Mouse (Mus musculus) liver, adult 2 months (tissue): ENCODE data around the gene Sirt5. TPM values are rescaled to one million over a fixed set of nuclear protein-coding genes. Genes with fewer than 3 reads are reported as not detected.

Experiments used
- DNase-seq: peaks from one replicate; pipeline ENCODE4 v3.0.0-alpha.2; 2011; ENCODE audit warnings: low read depth, low spot score; ENCODE audit errors: extremely low read depth
- H3K27ac ChIP-seq: fragments of 200-500 bp; replicated peaks from 2 replicates; pipeline ENCODE4 v1.5.1; 2012; ENCODE audit warnings: low read depth, mild to moderate bottlenecking, control low read depth, inconsistent platforms, low read length; ENCODE audit not compliant: insufficient read depth
- H3K27me3 ChIP-seq: fragments of 200-500 bp; 2 replicates; pipeline ENCODE4 v1.6.1; 2012; ENCODE audit warnings: mild to moderate bottlenecking, moderate library complexity, low read length, inconsistent platforms; ENCODE audit not compliant: control insufficient read depth, insufficient read depth
- H3K36me3 ChIP-seq: fragments of 200-500 bp; 2 replicates; pipeline ENCODE4 v1.6.1; 2012; ENCODE audit warnings: low read length, inconsistent platforms; ENCODE audit not compliant: control insufficient read depth, insufficient read depth
- H3K4me1 ChIP-seq: fragments of 200-500 bp; 2 replicates; pipeline ENCODE4 v1.6.1; 2011; ENCODE audit warnings: low read length; ENCODE audit not compliant: control insufficient read depth, insufficient read depth
- H3K4me3 ChIP-seq: fragments of 200-500 bp; 2 replicates; pipeline ENCODE4 v1.5.1; 2011; ENCODE audit warnings: low read depth, mild to moderate bottlenecking, control low read depth, low read length, moderate library complexity; ENCODE audit not compliant: insufficient read depth
- H3K79me2 ChIP-seq: fragments of 200-500 bp; 2 replicates; pipeline ENCODE4 v1.6.1; 2012; ENCODE audit warnings: inconsistent platforms, mild to moderate bottlenecking, low read length, moderate library complexity; ENCODE audit not compliant: control insufficient read depth, insufficient read depth
- H3K9ac ChIP-seq: fragments of 200-500 bp; 2 replicates; pipeline ENCODE4 v1.6.1; 2012; ENCODE audit warnings: low read depth, mild to moderate bottlenecking, control low read depth, inconsistent platforms, low read length
- CTCF ChIP-seq: fragments of 200-500 bp; IDR thresholded peaks from 2 replicates; pipeline ENCODE4 v1.5.1; 2011; ENCODE audit warnings: low read depth, low read length, control low read depth
- POLR2A ChIP-seq: fragments of 200-500 bp; IDR thresholded peaks from 2 replicates; pipeline ENCODE4 v1.6.1; 2011; ENCODE audit warnings: low read length, control low read depth; ENCODE audit not compliant: insufficient read depth; ENCODE audit errors: extremely low read depth
- WGBS: fragments of 180-500 bp; shearing (Covaris S2); methylation state at CpG from one replicate; pipeline ENCODE4 v1.1.7; 2018; 5-methylcytosine and 5-hydroxymethylcytosine counted together
- polyA plus RNA-seq: library from polyadenylated mRNA; depleted of rRNA; stranded (reverse); fragments of >200 nt; gene quantifications from 2 replicates; pipeline ENCODE4 v1.2.3, GENCODE M21; 2012
- total RNA-seq: library from RNA; depleted of rRNA; stranded (reverse); fragments of >200 nt; gene quantifications from 2 replicates; pipeline ENCODE4 v1.2.3, GENCODE M21; 2014

Sirt5 gene
- total and polyA plus RNA-seq, 2 experiments = 8.7 to 21.6 TPM

DNA sequence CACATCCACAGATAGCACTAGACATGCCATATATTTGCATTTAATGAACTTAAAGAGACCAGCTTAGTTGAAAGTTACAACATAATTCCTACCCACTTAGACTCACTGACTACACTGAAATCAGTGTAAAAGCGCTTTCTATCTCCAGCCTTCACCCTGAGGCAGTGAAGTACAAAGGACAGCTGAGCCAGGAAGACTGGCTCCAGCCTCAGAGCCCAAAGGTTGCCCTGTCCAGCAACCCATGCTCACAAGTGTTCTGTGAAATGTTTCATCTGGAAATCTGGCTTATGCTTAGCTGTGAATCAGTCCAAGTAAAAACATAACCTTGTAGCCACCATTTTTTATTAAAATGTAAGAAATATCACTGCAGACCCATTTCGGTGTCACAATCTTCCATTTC is 48.3 kb downstream of the Sirt5 start:
- Histone ChIP-seq H3K27ac (no peak overlapping the region), H3K4me1 (peaks cover 3% of the 10 kb centered on the region; the same call in 1 of the 2 replicates), H3K4me3 (no peak overlapping the region), H3K9ac (no peak overlapping the region), H3K36me3 (peaks cover 63% of the 10 kb centered on the region), H3K27me3 (no peaks in the 10 kb centered on the region), H3K79me2 (0 out of 2 replicates have a peak, but pooled peaks cover 3% of the 10 kb centered on the region)
- 92% methylated on average over 2 of the region's 2 CpGs for WGBS
- no peak for TF ChIP-seq POLR2A
- no peak for TF ChIP-seq CTCF
- DNase-seq = no peak

DNA sequence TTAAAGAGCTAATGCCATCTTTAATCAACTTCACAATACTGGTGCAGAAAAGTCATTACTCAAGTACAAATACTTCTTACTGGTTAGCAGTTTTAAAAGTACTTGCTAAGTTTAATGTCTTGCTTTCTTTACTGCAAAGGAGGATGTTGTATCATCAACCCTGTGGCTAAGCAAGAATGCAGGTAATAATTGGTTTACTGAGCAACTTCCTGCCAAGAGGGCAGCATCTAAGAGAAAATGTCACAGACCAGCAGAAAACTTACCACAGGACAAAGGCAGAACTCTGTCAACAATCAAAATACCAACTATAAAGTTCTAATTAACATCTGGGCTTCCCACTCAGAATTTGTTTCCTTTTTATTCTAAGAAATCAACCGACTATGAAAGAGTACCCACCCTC is 50.0 kb downstream of the Sirt5 start:
- Histone ChIP-seq H3K27me3 (no peaks in the 10 kb centered on the region), H3K36me3 (peaks cover 56% of the 10 kb centered on the region), H3K27ac (no peak overlapping the region), H3K4me3 (no peak overlapping the region), H3K9ac (no peak overlapping the region), H3K4me1 (peaks cover 3% of the 10 kb centered on the region; the same call in 1 of the 2 replicates), H3K79me2 (0 out of 2 replicates have a peak, but pooled peaks cover 3% of the 10 kb centered on the region)
- DNase-seq = no peak
- WGBS = 98% methylated on average over 1 of the region's 1 CpGs
- TF ChIP-seq CTCF (no peak), POLR2A (no peak)

DNA sequence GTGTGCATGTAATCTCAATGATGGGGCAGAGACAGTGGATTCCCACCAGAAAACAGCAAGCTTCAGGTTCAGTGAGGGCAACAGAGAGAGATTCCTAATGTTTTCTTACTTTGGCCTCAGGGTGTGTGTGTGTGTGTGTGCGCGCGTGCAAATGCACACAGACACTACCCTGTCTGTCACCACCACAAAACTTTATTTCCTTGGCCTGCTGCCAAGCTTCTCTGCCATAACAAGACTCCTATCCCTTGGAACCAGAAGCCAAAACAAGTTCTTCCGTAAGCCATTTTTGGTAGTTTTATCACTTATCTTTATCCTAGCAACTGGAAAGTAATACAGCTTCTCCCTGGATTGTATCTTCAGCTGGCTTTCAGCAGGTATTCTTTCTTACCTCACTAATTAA is 63.1 kb downstream of the Sirt5 start:
- no peak overlapping the region for H3K4me3 ChIP-seq
- H3K36me3 ChIP-seq = peaks cover 28% of the 10 kb centered on the region
- H3K4me1 ChIP-seq = no peaks in the 10 kb centered on the region
- DNase-seq = no peak
- WGBS = 92% methylated on average over 4 of the region's 4 CpGs
- H3K27me3 ChIP-seq = no peaks in the 10 kb centered on the region
- H3K9ac ChIP-seq = no peak overlapping the region
- H3K79me2 ChIP-seq = peaks cover 13% of the 10 kb centered on the region; the same call in 1 of the 2 replicates
- TF ChIP-seq POLR2A = no peak
- no peak for TF ChIP-seq CTCF
- H3K27ac ChIP-seq = no peak overlapping the region

DNA sequence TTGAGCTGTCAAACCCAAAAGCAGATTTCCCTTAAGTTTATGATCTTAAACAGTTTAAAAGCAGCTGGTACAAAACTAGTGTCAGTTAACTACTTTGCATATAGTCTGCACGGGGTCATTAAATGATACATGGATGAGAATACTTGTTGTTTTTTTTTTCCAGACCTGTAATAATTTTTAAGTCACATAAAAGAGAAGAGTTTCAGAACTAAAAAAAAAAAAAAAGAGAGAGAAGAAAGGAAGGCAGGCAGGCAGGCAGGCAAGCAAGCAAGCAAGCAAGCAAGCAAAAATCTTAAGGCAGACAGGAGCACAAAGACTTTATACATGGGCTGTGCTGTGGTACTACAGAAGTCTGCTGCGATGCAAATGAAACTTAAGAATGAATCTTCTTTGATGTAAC is 68.1 kb downstream of the Sirt5 start:
- Histone ChIP-seq H3K27ac (no peak overlapping the region), H3K79me2 (peaks cover 17% of the 10 kb centered on the region; the same call in 1 of the 2 replicates), H3K4me1 (peaks cover 5% of the 10 kb centered on the region; the same call in 1 of the 2 replicates), H3K27me3 (no peaks in the 10 kb centered on the region), H3K9ac (no peak overlapping the region), H3K36me3 (peaks cover 15% of the 10 kb centered on the region), H3K4me3 (no peak overlapping the region)
- TF ChIP-seq POLR2A (no peak), CTCF (no peak)
- DNase-seq = no peak
- WGBS = 93% methylated on average over 2 of the region's 2 CpGs

DNA sequence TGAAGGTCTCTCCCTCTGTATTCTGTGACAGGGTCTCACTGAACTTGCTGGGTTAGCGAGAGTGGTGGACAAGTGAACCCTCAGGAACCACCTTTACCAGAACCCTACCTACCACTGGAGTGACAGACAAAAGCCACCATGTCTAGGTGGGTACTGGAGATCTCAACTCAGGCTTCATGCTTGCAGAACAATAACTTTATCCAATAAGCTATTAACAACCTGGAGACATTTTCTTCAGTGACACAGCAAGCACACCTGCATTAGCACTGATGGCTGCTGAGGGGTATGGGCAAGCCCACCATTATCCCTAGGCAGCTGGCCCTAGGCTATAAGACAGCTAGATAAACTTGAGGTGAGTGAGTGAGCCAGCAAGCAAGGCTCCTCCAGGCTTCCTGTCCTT is 75.1 kb downstream of the Sirt5 start:
- DNase-seq = no peak
- Histone ChIP-seq H3K27me3 (no peaks in the 10 kb centered on the region), H3K9ac (no peak overlapping the region), H3K27ac (no peak overlapping the region), H3K4me3 (no peak overlapping the region), H3K79me2 (peaks cover 22% of the 10 kb centered on the region; the same call in 1 of the 2 replicates), H3K4me1 (peaks cover 14% of the 10 kb centered on the region), H3K36me3 (no peaks in the 10 kb centered on the region)
- WGBS = 100% methylated on average over 1 of the region's 1 CpGs
- no peak for TF ChIP-seq POLR2A
- no peak for TF ChIP-seq CTCF

DNA sequence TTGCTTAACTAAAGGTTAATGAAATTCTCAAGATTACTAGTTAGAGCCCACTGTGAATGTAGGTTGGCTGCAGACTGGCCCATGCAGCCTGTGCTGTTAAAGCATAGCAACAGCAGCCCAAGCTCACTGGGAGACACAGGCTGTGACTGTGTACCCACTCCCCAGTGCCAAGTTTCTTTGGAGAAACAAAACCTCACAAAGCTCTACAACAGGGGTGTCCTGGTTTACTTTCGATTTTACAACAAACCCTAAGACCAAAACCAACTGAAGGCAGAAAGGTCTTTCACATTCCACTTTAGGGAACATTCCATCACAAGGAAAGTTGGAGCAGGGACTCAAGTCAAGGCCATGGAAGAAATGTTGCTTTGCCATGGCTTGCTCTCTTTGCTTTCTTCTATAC is 77.3 kb downstream of the Sirt5 start:
- Histone ChIP-seq H3K36me3 (no peaks in the 10 kb centered on the region), H3K27ac (peak overlapping the region; percentile 0; the same call in 1 of the 2 replicates), H3K27me3 (no peaks in the 10 kb centered on the region), H3K9ac (no peak overlapping the region), H3K79me2 (peaks cover 32% of the 10 kb centered on the region), H3K4me3 (no peak overlapping the region), H3K4me1 (peaks cover 22% of the 10 kb centered on the region)
- peak; percentile 58 for DNase-seq
- 40% methylated on average over 1 of the region's 1 CpGs for WGBS
- TF ChIP-seq CTCF = no peak
- TF ChIP-seq POLR2A = no peak
